Mouse (Mus musculus) liver, embryonic 11.5 days (tissue): ENCODE measurements around the gene Slc12a1. TPM values are rescaled to one million over a fixed set of nuclear protein-coding genes. Genes with fewer than 3 reads are reported as not detected.

Source experiments
- ATAC-seq: fragments of 200-750 bp; cut with Nextera tagmentation; replicated peaks from 2 replicates; pipeline ENCODE4 v1.8.0; 2017; ENCODE audit warnings: moderate number of reproducible peaks, mild to moderate bottlenecking, moderate TSS enrichment, moderate library complexity; ENCODE audit not compliant: low FRiP score
- DNase-seq: peaks from one replicate; pipeline ENCODE4 v3.0.0-alpha.2; 2017; ENCODE audit warnings: low spot score
- H3K27ac ChIP-seq: fragments of 300-500 bp; sonication (generic); 2 replicates; pipeline ENCODE4 v1.5.1; 2014; ENCODE audit warnings: mild to moderate bottlenecking, low read depth, low read length, control low read depth
- H3K27me3 ChIP-seq: fragments of 300-500 bp; sonication (generic); replicated peaks from 2 replicates; pipeline ENCODE4 v1.6.1; 2014; ENCODE audit warnings: low read length, mixed read lengths; ENCODE audit not compliant: control insufficient read depth, insufficient read depth
- H3K36me3 ChIP-seq: fragments of 300-500 bp; sonication (generic); 2 replicates; pipeline ENCODE4 v1.6.1; 2014; ENCODE audit warnings: mild to moderate bottlenecking, low read length, moderate library complexity, mixed read lengths; ENCODE audit not compliant: control insufficient read depth, insufficient read depth
- H3K4me1 ChIP-seq: fragments of 300-500 bp; sonication (generic); replicated peaks from 2 replicates; pipeline ENCODE4 v1.6.1; 2014; ENCODE audit warnings: low read length, mixed read lengths; ENCODE audit not compliant: control insufficient read depth, insufficient read depth
- H3K4me2 ChIP-seq: fragments of 300-500 bp; sonication (generic); 2 replicates; pipeline ENCODE4 v1.6.1; 2014; ENCODE audit warnings: mild to moderate bottlenecking, control low read depth, moderate library complexity
- H3K4me3 ChIP-seq: fragments of 300-500 bp; sonication (generic); 2 replicates; pipeline ENCODE4 v1.5.1; 2014; ENCODE audit warnings: low read depth, low read length, control low read depth
- H3K9ac ChIP-seq: fragments of 300-500 bp; sonication (generic); 2 replicates; pipeline ENCODE4 v1.6.1; 2014; ENCODE audit warnings: low read depth, low read length, control low read depth
- H3K9me3 ChIP-seq: fragments of 300-500 bp; sonication (generic); 2 replicates; pipeline ENCODE4 v1.6.1; 2016; ENCODE audit warnings: low read length, inconsistent platforms, mixed read lengths; ENCODE audit not compliant: control insufficient read depth
- WGBS: fragments of 180-500 bp; shearing (Covaris S2); extraction: QIAGEN DNeasy Blood & Tissue Kit; methylation state at CpG from one replicate; pipeline ENCODE4 v1.1.7; 2014; 5-methylcytosine and 5-hydroxymethylcytosine counted together
- polyA plus RNA-seq: library from polyadenylated mRNA; unstranded; fragments of >200 nt; fragmentation: Nextera tagmentation; extraction: Ambion mirVana; gene quantifications from 2 replicates; pipeline ENCODE4 v1.2.1, GENCODE M21; 2014

The Slc12a1 gene
- polyA plus RNA-seq, 1 experiment from 2014 or later: not detected

- no peak overlapping the region for H3K9ac ChIP-seq
- H3K27ac ChIP-seq: no peak overlapping the region
- no peaks in the 10 kb centered on the region for H3K4me1 ChIP-seq
- no peaks in the 10 kb centered on the region for H3K27me3 ChIP-seq
- no peak overlapping the region for H3K4me2 ChIP-seq
- H3K4me3 ChIP-seq: no peak overlapping the region
- H3K36me3 ChIP-seq: no peaks in the 10 kb centered on the region
- WGBS: 82% methylated on average over 1 of the region's 1 CpGs
- H3K9me3 ChIP-seq: no peaks in the 10 kb centered on the region
- DNase-seq (no peak), ATAC-seq (no peak)
These were observed 66.3 kb downstream of the Slc12a1 start for GRCm38 (mm10) chr2:125218566-125218965.

- no peak overlapping the region for H3K4me3 ChIP-seq
- WGBS: 79% methylated on average over 3 of the region's 3 CpGs
- H3K4me2 ChIP-seq: no peak overlapping the region
- no peaks in the 10 kb centered on the region for H3K4me1 ChIP-seq
- ATAC-seq (no peak), DNase-seq (no peak)
- H3K9me3 ChIP-seq: no peaks in the 10 kb centered on the region
- H3K27me3 ChIP-seq: no peaks in the 10 kb centered on the region
- no peak overlapping the region for H3K27ac ChIP-seq
- no peak overlapping the region for H3K9ac ChIP-seq
- no peaks in the 10 kb centered on the region for H3K36me3 ChIP-seq
These were observed 67.0 kb downstream of the Slc12a1 start for GRCm38 (mm10) chr2:125219268-125219667.

- no peaks in the 10 kb centered on the region for H3K36me3 ChIP-seq
- no peak for ATAC-seq
- H3K9me3 ChIP-seq: no peaks in the 10 kb centered on the region
- no peaks in the 10 kb centered on the region for H3K27me3 ChIP-seq
- WGBS: 83% methylated on average over 1 of the region's 1 CpGs
- H3K4me2 ChIP-seq: no peak overlapping the region
- DNase-seq: no peak
- H3K4me1 ChIP-seq: no peaks in the 10 kb centered on the region
- H3K4me3 ChIP-seq: no peak overlapping the region
- no peak overlapping the region for H3K27ac ChIP-seq
- no peak overlapping the region for H3K9ac ChIP-seq
These were observed 69.4 kb downstream of the Slc12a1 start for GRCm38 (mm10) chr2:125221673-125222072.

GRCm38 (mm10) chr2:125228472-125229409, 76.4 kb downstream of the Slc12a1 start:
- no peaks in the 10 kb centered on the region for H3K36me3 ChIP-seq
- DNase-seq: no peak
- ATAC-seq: peak; percentile 79
- H3K4me1 ChIP-seq: no peaks in the 10 kb centered on the region; the same call in 1 of the 2 replicates
- no peak overlapping the region for H3K9ac ChIP-seq
- H3K4me2 ChIP-seq: peak overlapping the region; percentile 12; the same call in 1 of the 2 replicates
- no peak overlapping the region for H3K4me3 ChIP-seq
- no peaks in the 10 kb centered on the region for H3K9me3 ChIP-seq
- 56% methylated on average over 11 of the region's 11 CpGs for WGBS
- H3K27ac ChIP-seq: no peak overlapping the region
- no peaks in the 10 kb centered on the region for H3K27me3 ChIP-seq

GRCm38 (mm10) chr2:125232183-125232582, 79.9 kb downstream of the Slc12a1 start:
- H3K9ac ChIP-seq: no peak overlapping the region
- 78% methylated on average over 4 of the region's 4 CpGs for WGBS
- no peak overlapping the region for H3K27ac ChIP-seq
- ATAC-seq (peak; percentile 42; the same call in 1 of the 2 replicates), DNase-seq (no peak)
- no peak overlapping the region for H3K4me2 ChIP-seq
- no peaks in the 10 kb centered on the region for H3K36me3 ChIP-seq
- H3K4me3 ChIP-seq: no peak overlapping the region
- no peaks in the 10 kb centered on the region; the same call in 1 of the 2 replicates for H3K4me1 ChIP-seq
- no peaks in the 10 kb centered on the region for H3K27me3 ChIP-seq
- H3K9me3 ChIP-seq: no peaks in the 10 kb centered on the region

- Histone ChIP-seq H3K36me3 (no peaks in the 10 kb centered on the region), H3K27ac (no peak overlapping the region), H3K4me3 (no peak overlapping the region), H3K9ac (no peak overlapping the region), H3K4me2 (no peak overlapping the region), H3K27me3 (no peaks in the 10 kb centered on the region), H3K4me1 (no peaks in the 10 kb centered on the region; the same call in 1 of the 2 replicates), H3K9me3 (no peaks in the 10 kb centered on the region)
- DNase-seq (no peak), ATAC-seq (no peak)
- 75% methylated on average over 2 of the region's 2 CpGs for WGBS
These were observed 81.2 kb downstream of the Slc12a1 start for GRCm38 (mm10) chr2:125233537-125233936.

GRCm38 (mm10) chr2:125234049-125234448, 81.7 kb downstream of the Slc12a1 start:
- H3K27me3 ChIP-seq: no peaks in the 10 kb centered on the region
- no peak for ATAC-seq
- no peaks in the 10 kb centered on the region for H3K9me3 ChIP-seq
- WGBS: 87% methylated on average over 2 of the region's 2 CpGs
- no peaks in the 10 kb centered on the region; the same call in 1 of the 2 replicates for H3K4me1 ChIP-seq
- no peaks in the 10 kb centered on the region for H3K36me3 ChIP-seq
- no peak for DNase-seq
- H3K4me3 ChIP-seq: no peak overlapping the region
- no peak overlapping the region for H3K9ac ChIP-seq
- no peak overlapping the region for H3K4me2 ChIP-seq
- no peak overlapping the region for H3K27ac ChIP-seq

GRCm38 (mm10) chr2:125245545-125246285, 93.4 kb downstream of the Slc12a1 start:
- H3K27me3 ChIP-seq: no peaks in the 10 kb centered on the region
- H3K27ac ChIP-seq: no peak overlapping the region; the same call in 1 of the 2 replicates
- no peak overlapping the region for H3K4me2 ChIP-seq
- peaks cover 7% of the 10 kb centered on the region for H3K36me3 ChIP-seq
- 83% methylated on average over 3 of the region's 3 CpGs for WGBS
- ATAC-seq (no peak), DNase-seq (no peak)
- peaks cover 15% of the 10 kb centered on the region for H3K4me1 ChIP-seq
- no peak overlapping the region for H3K4me3 ChIP-seq
- H3K9me3 ChIP-seq: no peaks in the 10 kb centered on the region
- H3K9ac ChIP-seq: no peak overlapping the region
